Mouse (Mus musculus): ENCODE measurements at regions not wholly inside any gene's neighbourhood (a gene's known extent, or its start where the extent isn't known, plus 50 kb on each side); places are given as distances from the start of the nearest gene placed in this dataset.
A peak's percentile ranks its signal among the peaks of the same experiment; 100 is the strongest.

- ATAC-seq (no peak), DNase-seq (ENCODE audit: low spot score) (no peak)
These were observed 287.1 kb downstream of the Sv2b start for GRCm38 (mm10) chr7:75021966-75022365.

GRCm38 (mm10) chr7:75018640-75019039 lies 290.4 kb downstream of the Sv2b start:
- TF ChIP-seq CTCF (IDR thresholded peaks at IDR 0.05; ENCODE audit: low read depth), result no peak
- Histone ChIP-seq H3K36me3 (ENCODE audit: insufficient read depth, low read length) (no peaks in the 10 kb centered on the region), H3K27ac (no peak overlapping the region), H3K9me3 (ENCODE audit: low read length) (no peaks in the 10 kb centered on the region), H3K9ac (replicated peaks; ENCODE audit: low read length) (no peak overlapping the region), H3K4me2 (ENCODE audit: low read depth, low read length) (no peak overlapping the region), H3K27me3 (ENCODE audit: insufficient read depth, low read length) (no peaks in the 10 kb centered on the region), H3K4me1 (ENCODE audit: insufficient read depth, low read length) (no peaks in the 10 kb centered on the region), H3K4me3 (ENCODE audit: low read length) (no peak overlapping the region)
- ATAC-seq, result peak; percentile 71
- 32% methylated on average over 7 of the region's 7 CpGs for WGBS
- peak; percentile 38 for DNase-seq (ENCODE audit: low spot score)

More at GRCm38 (mm10) chr7:75021966-75022365, 287.1 kb downstream of the Sv2b start:
- TF ChIP-seq CTCF (IDR thresholded peaks at IDR 0.05; ENCODE audit: low read depth), result no peak
- no peak overlapping the region for H3K9ac ChIP-seq (replicated peaks; ENCODE audit: low read length)
- no peak overlapping the region for H3K27ac ChIP-seq
- WGBS, result 59% methylated on average over 6 of the region's 6 CpGs
- no peaks in the 10 kb centered on the region for H3K9me3 ChIP-seq (ENCODE audit: low read length)
- H3K4me1 ChIP-seq (ENCODE audit: insufficient read depth, low read length), result no peaks in the 10 kb centered on the region
- H3K4me3 ChIP-seq (ENCODE audit: low read length), result no peak overlapping the region
- no peak overlapping the region for H3K4me2 ChIP-seq (ENCODE audit: low read depth, low read length)
- H3K36me3 ChIP-seq (ENCODE audit: insufficient read depth, low read length), result no peaks in the 10 kb centered on the region
- no peaks in the 10 kb centered on the region for H3K27me3 ChIP-seq (ENCODE audit: insufficient read depth, low read length)

- Histone ChIP-seq H3K4me3 (ENCODE audit: low read length) (no peak overlapping the region), H3K9me3 (ENCODE audit: low read length) (no peaks in the 10 kb centered on the region), H3K27ac (no peak overlapping the region), H3K27me3 (ENCODE audit: insufficient read depth, low read length) (no peaks in the 10 kb centered on the region), H3K9ac (replicated peaks; ENCODE audit: low read length) (no peak overlapping the region), H3K36me3 (ENCODE audit: insufficient read depth, low read length) (no peaks in the 10 kb centered on the region), H3K4me2 (ENCODE audit: low read depth, low read length) (no peak overlapping the region), H3K4me1 (ENCODE audit: insufficient read depth, low read length) (no peaks in the 10 kb centered on the region)
- 68% methylated on average over 2 of the region's 2 CpGs for WGBS
- ATAC-seq (no peak), DNase-seq (ENCODE audit: low spot score) (no peak)
- no peak for TF ChIP-seq CTCF (IDR thresholded peaks at IDR 0.05; ENCODE audit: low read depth)
These were observed 300.6 kb downstream of the Sv2b start for GRCm38 (mm10) chr7:75008481-75008880.

- Histone ChIP-seq H3K27me3 (ENCODE audit: insufficient read depth, low read length) (no peaks in the 10 kb centered on the region), H3K4me2 (ENCODE audit: low read depth, low read length) (no peak overlapping the region), H3K4me3 (ENCODE audit: low read length) (no peak overlapping the region), H3K4me1 (ENCODE audit: insufficient read depth, low read length) (no peaks in the 10 kb centered on the region), H3K36me3 (ENCODE audit: insufficient read depth, low read length) (no peaks in the 10 kb centered on the region), H3K9me3 (ENCODE audit: low read length) (no peaks in the 10 kb centered on the region), H3K27ac (no peak overlapping the region), H3K9ac (replicated peaks; ENCODE audit: low read length) (no peak overlapping the region)
- TF ChIP-seq CTCF (IDR thresholded peaks at IDR 0.05; ENCODE audit: low read depth), result no peak
- 61% methylated on average over 2 of the region's 2 CpGs for WGBS
- ATAC-seq, result no peak
- peak; percentile 23 for DNase-seq (ENCODE audit: low spot score)
These were observed 318.9 kb downstream of the Sv2b start for GRCm38 (mm10) chr7:74990198-74990597.

- Histone ChIP-seq H3K9ac (replicated peaks; ENCODE audit: low read length) (no peak overlapping the region), H3K27ac (no peak overlapping the region), H3K36me3 (ENCODE audit: insufficient read depth, low read length) (no peaks in the 10 kb centered on the region), H3K4me3 (ENCODE audit: low read length) (no peak overlapping the region), H3K4me2 (ENCODE audit: low read depth, low read length) (no peak overlapping the region), H3K27me3 (ENCODE audit: insufficient read depth, low read length) (no peaks in the 10 kb centered on the region), H3K9me3 (ENCODE audit: low read length) (no peaks in the 10 kb centered on the region), H3K4me1 (ENCODE audit: insufficient read depth, low read length) (no peaks in the 10 kb centered on the region)
- ATAC-seq (peak; percentile 29; the same call in 1 of the 2 replicates), DNase-seq (ENCODE audit: low spot score) (no peak)
- TF ChIP-seq CTCF (IDR thresholded peaks at IDR 0.05; ENCODE audit: low read depth), result no peak
- WGBS, result 55% methylated on average over 2 of the region's 2 CpGs
These were observed 329.6 kb downstream of the Sv2b start for GRCm38 (mm10) chr7:74979479-74979878.

GRCm38 (mm10) chr7:74975986-74976385 lies 333.1 kb downstream of the Sv2b start:
- no peak overlapping the region for H3K9ac ChIP-seq (replicated peaks; ENCODE audit: low read length)
- ATAC-seq (no peak), DNase-seq (ENCODE audit: low spot score) (no peak)
- H3K27me3 ChIP-seq (ENCODE audit: insufficient read depth, low read length), result no peaks in the 10 kb centered on the region
- no peaks in the 10 kb centered on the region for H3K4me1 ChIP-seq (ENCODE audit: insufficient read depth, low read length)
- no peaks in the 10 kb centered on the region for H3K9me3 ChIP-seq (ENCODE audit: low read length)
- no peak overlapping the region for H3K4me2 ChIP-seq (ENCODE audit: low read depth, low read length)
- H3K4me3 ChIP-seq (ENCODE audit: low read length), result no peak overlapping the region
- H3K27ac ChIP-seq, result no peak overlapping the region
- no peaks in the 10 kb centered on the region for H3K36me3 ChIP-seq (ENCODE audit: insufficient read depth, low read length)
- no peak for TF ChIP-seq CTCF (IDR thresholded peaks at IDR 0.05; ENCODE audit: low read depth)

GRCm38 (mm10) chr7:74974448-74974847 lies 334.6 kb downstream of the Sv2b start:
- Histone ChIP-seq H3K9me3 (ENCODE audit: low read length) (no peaks in the 10 kb centered on the region), H3K36me3 (ENCODE audit: insufficient read depth, low read length) (no peaks in the 10 kb centered on the region), H3K9ac (replicated peaks; ENCODE audit: low read length) (no peak overlapping the region), H3K27ac (no peak overlapping the region), H3K4me1 (ENCODE audit: insufficient read depth, low read length) (no peaks in the 10 kb centered on the region), H3K4me2 (ENCODE audit: low read depth, low read length) (no peak overlapping the region), H3K27me3 (ENCODE audit: insufficient read depth, low read length) (no peaks in the 10 kb centered on the region), H3K4me3 (ENCODE audit: low read length) (no peak overlapping the region)
- no peak for DNase-seq (ENCODE audit: low spot score)
- no peak for ATAC-seq
- WGBS, result 92% methylated on average over 3 of the region's 3 CpGs
- TF ChIP-seq CTCF (IDR thresholded peaks at IDR 0.05; ENCODE audit: low read depth), result no peak
